Mouse (Mus musculus) heart, embryonic 12.5 days (tissue): ENCODE data around the gene Il1rapl1. TPM values are rescaled to one million over a fixed set of nuclear protein-coding genes. Genes with fewer than 3 reads are reported as not detected.

Experiments
- ATAC-seq: fragments of 200-750 bp; cut with Nextera tagmentation; 2 replicates; pipeline ENCODE4 v1.8.0; 2017; ENCODE audit warnings: moderate TSS enrichment, moderate library complexity; ENCODE audit not compliant: insufficient number of reproducible peaks, low FRiP score
- H3K27ac ChIP-seq: fragments of 300-500 bp; sonication (generic); 2 replicates; pipeline ENCODE4 v1.5.1; 2016; ENCODE audit warnings: mild to moderate bottlenecking, moderate library complexity; ENCODE audit not compliant: poor library complexity, severe bottlenecking
- H3K27me3 ChIP-seq: fragments of 300-500 bp; sonication (generic); replicated peaks from 2 replicates; pipeline ENCODE4 v1.6.1; 2016; ENCODE audit warnings: mild to moderate bottlenecking, moderate library complexity
- H3K36me3 ChIP-seq: fragments of 300-500 bp; sonication (generic); 2 replicates; pipeline ENCODE4 v1.6.1; 2016; ENCODE audit warnings: mild to moderate bottlenecking, moderate library complexity
- H3K4me1 ChIP-seq: fragments of 300-500 bp; sonication (generic); replicated peaks from 2 replicates; pipeline ENCODE4 v1.6.1; 2016; ENCODE audit warnings: mild to moderate bottlenecking
- H3K4me2 ChIP-seq: fragments of 300-500 bp; sonication (generic); 2 replicates; pipeline ENCODE4 v1.6.1; 2016; ENCODE audit warnings: mild to moderate bottlenecking, moderate library complexity
- H3K4me3 ChIP-seq: fragments of 300-500 bp; sonication (generic); 2 replicates; pipeline ENCODE4 v1.5.1; 2016; ENCODE audit warnings: mild to moderate bottlenecking
- H3K9ac ChIP-seq: fragments of 300-500 bp; sonication (generic); 2 replicates; pipeline ENCODE4 v1.6.1; 2016; ENCODE audit warnings: mild to moderate bottlenecking, moderate library complexity
- H3K9me3 ChIP-seq: fragments of 300-500 bp; sonication (generic); replicated peaks from 2 replicates; pipeline ENCODE4 v1.6.1; 2016; ENCODE audit warnings: mild to moderate bottlenecking, moderate library complexity
- WGBS: fragments of 180-500 bp; shearing (Covaris S2); methylation state at CpG from one replicate; pipeline ENCODE4 v1.1.7; 2016; 5-methylcytosine and 5-hydroxymethylcytosine counted together
- polyA plus RNA-seq: library from polyadenylated mRNA; unstranded; fragments of >200 nt; fragmentation: Nextera tagmentation; extraction: Ambion mirVana; gene quantifications from 2 replicates; pipeline ENCODE4 v1.2.1, GENCODE M21; 2016

The Il1rapl1 gene
- polyA plus RNA-seq, 1 experiment from 2014 or later = 0.26 TPM

DNA sequence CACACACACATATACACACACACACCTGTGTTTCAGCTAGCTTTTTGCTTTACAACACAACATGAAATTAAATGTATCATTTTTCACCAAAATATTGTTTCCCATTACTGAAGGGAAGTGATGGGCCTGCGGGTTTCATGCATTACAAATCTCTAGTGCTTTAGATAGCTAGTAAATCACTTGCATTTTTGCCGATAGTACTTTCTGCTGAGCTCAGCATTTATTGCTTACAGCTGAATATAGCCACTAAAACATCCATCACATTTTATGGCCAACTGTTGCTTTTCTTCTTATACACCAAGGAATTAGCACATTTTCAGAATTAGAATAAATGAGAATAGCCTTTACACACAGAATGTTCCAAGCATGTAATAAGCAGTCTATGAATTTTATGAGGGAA lies 1260.6 kb downstream of the Il1rapl1 start:
- H3K9me3 ChIP-seq = no peaks in the 10 kb centered on the region

DNA sequence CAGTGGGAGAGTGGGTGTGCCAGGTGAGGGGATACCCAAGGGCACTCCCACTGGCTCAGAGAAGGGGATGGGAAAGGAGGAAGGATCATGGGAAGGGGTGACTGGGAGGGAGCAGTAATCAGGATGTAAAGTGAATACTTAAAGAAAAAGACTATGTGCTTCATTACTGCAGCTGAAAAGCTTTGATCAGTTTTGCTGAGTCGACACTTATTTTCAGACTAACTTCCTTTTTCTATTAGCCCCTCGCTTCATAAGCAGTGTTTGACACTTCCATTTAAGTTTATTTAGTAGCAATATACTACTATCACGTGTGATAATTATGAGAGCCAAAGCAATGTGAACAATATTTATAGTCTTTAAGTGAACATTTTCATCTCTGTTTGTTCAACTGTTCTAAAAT lies 1307.2 kb downstream of the Il1rapl1 start:
- H3K27me3 ChIP-seq = no peaks in the 10 kb centered on the region
- H3K4me3 ChIP-seq = no peak overlapping the region
- H3K9me3 ChIP-seq = no peaks in the 10 kb centered on the region
- ATAC-seq = no peak
- no peaks in the 10 kb centered on the region for H3K4me1 ChIP-seq
- H3K27ac ChIP-seq = no peak overlapping the region
- H3K9ac ChIP-seq = no peak overlapping the region
- H3K36me3 ChIP-seq = no peaks in the 10 kb centered on the region
- H3K4me2 ChIP-seq = no peak overlapping the region
- 72% methylated on average over 3 of the region's 3 CpGs for WGBS

More for the DNA sequence above, 1260.6 kb downstream of the Il1rapl1 start:
- Histone ChIP-seq H3K27ac (no peak overlapping the region), H3K4me2 (no peak overlapping the region), H3K9ac (no peak overlapping the region), H3K4me1 (no peaks in the 10 kb centered on the region), H3K4me3 (no peak overlapping the region), H3K27me3 (no peaks in the 10 kb centered on the region), H3K36me3 (no peaks in the 10 kb centered on the region)
- no peak for ATAC-seq
- WGBS = 65% methylated on average over 2 of the region's 2 CpGs

DNA sequence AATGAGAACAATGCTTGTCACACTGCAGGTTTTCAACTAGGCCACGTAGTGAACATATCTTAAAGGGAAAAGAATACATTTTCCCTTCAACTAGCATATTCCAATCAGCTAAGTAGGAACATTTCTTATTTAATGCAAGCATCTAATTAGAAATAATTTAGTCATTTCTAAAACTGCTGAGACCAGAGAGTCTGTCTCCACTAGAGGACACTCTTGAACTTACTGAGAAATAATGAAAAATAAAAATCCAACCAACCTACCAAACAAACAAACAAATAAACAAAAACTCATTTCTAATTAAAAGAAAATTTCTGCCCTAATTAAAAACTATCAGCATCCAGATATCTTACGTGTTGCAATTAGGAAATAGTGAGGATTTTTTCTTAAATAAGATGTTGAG lies 1312.7 kb downstream of the Il1rapl1 start:
- Histone ChIP-seq H3K27ac (no peak overlapping the region), H3K4me2 (no peak overlapping the region), H3K9ac (no peak overlapping the region), H3K9me3 (no peaks in the 10 kb centered on the region), H3K4me3 (no peak overlapping the region), H3K27me3 (no peaks in the 10 kb centered on the region), H3K36me3 (no peaks in the 10 kb centered on the region), H3K4me1 (no peaks in the 10 kb centered on the region)
- 45% methylated on average over 2 of the region's 2 CpGs for WGBS
- no peak for ATAC-seq

DNA sequence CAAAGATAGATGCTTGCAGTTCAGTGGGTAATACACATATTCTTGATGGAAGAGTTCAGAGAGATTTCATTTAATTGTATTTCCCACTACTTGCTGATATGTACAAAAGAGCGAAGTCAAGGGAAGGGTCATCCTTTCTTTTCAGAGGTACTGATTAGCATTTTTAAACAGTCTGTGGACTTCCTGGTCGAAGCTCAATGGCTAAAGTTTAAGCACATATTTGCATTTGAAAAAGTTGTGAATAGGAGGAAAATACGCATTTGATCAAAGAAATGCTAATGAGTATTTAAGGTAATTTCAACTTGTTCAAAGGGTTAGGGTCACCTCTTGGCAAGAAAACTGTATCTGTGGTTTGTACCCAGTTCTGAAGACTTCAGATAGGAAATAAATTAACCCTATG lies 1386.6 kb downstream of the Il1rapl1 start:
- H3K27me3 ChIP-seq = no peaks in the 10 kb centered on the region
- no peak for ATAC-seq
- H3K4me2 ChIP-seq = no peak overlapping the region
- H3K9ac ChIP-seq = no peak overlapping the region
- H3K9me3 ChIP-seq = no peaks in the 10 kb centered on the region
- no peaks in the 10 kb centered on the region for H3K36me3 ChIP-seq
- 48% methylated on average over 3 of the region's 3 CpGs for WGBS
- H3K4me3 ChIP-seq = no peak overlapping the region
- no peaks in the 10 kb centered on the region for H3K4me1 ChIP-seq
- no peak overlapping the region for H3K27ac ChIP-seq
